Comparison of ENCODE assay signal across 9 mouse cellular contexts in the genomic region with DNA sequence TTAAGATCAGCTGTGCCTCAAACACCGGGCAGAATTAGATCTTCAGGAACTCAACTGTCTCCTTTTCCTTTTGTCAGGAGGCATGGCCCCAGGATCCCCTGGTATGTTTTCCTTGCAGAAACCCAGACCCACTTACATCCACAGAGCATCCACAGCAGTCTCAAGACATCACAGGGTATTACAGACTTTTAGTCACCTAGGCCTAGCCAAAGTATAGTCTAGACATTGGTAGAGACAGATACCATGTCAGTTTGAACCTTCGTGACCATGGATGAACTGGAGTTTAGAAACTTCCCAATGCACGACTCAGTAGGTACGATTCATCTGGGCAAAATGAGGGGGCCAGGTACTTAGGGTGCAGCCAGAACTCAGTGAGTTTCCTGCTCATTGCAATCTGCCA. TPM values are rescaled to one million over a fixed set of nuclear protein-coding genes. Genes with fewer than 3 reads are reported as not detected.
"Had no signal": no experiment of that assay in that cellular context is flagged by ENCODE, and none has a peak within 500 bp of the region (broad histone marks: within the 10 kb centered on the region; RNA-seq: fewer than 3 reads in every experiment).

No protein-coding gene starts in this region.

- H3K4me2 ChIP-seq: heart, embryonic 12.5 days; kidney, embryonic 15.5 days; limb, embryonic 13.5 days; limb, embryonic 15.5 days; liver, embryonic 12.5 days had no signal

- H3K9ac ChIP-seq: heart, embryonic 12.5 days; kidney, embryonic 15.5 days; limb, embryonic 13.5 days; limb, embryonic 15.5 days; liver, embryonic 12.5 days; liver, embryonic 14.5 days had no signal

- H3K9me3 ChIP-seq: heart, embryonic 10.5 days; heart, embryonic 12.5 days; kidney, embryonic 15.5 days; limb, embryonic 13.5 days; limb, embryonic 15.5 days; liver, embryonic 12.5 days had no signal

- H3K27me3 ChIP-seq: heart, embryonic 12.5 days; kidney, embryonic 15.5 days; limb, embryonic 13.5 days; limb, embryonic 15.5 days; liver, embryonic 12.5 days had no signal

- H3K27ac ChIP-seq: gastrocnemius, adult 2 months; heart, embryonic 10.5 days; kidney, embryonic 15.5 days; limb, embryonic 13.5 days; limb, embryonic 15.5 days; liver, embryonic 12.5 days; liver, embryonic 14.5 days had no signal

- H3K4me3 ChIP-seq: gastrocnemius, adult 2 months; heart, embryonic 10.5 days; heart, embryonic 12.5 days; kidney, embryonic 15.5 days; limb, embryonic 13.5 days; limb, embryonic 15.5 days; liver, embryonic 12.5 days had no signal

RNA-seq across cellular contexts. Expression of gene H1fx, which starts 16.9 kb away (rescaled TPM):
- total RNA-seq: liver, adult 2 months had no signal
